Mouse (Mus musculus): ENCODE measurements at regions not wholly inside any gene's neighbourhood (a gene's known extent, or its start where the extent isn't known, plus 50 kb on each side); places are given as distances from the start of the nearest gene placed in this dataset.

DNA sequence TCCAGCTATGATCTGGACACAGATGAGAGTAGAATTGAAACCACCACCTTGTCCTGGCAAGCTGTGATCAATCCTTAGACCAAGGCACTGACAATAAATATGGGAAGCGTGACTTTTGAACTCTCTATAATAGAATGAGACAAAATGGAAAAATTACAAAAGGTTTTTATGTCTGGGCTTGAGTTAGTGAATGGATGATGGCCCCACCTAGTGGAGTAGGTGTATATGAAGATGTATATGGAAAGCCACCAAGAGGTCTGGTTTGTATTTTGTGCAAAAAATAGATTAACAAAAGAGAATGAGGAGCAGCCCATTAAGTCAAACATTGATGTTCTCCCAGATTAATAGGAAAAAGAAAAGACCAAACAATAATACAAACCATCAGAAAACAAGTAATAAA is 172.5 kb downstream of the Tacr3 start:
- no peak for DNase-seq (ENCODE audit: low spot score)

DNA sequence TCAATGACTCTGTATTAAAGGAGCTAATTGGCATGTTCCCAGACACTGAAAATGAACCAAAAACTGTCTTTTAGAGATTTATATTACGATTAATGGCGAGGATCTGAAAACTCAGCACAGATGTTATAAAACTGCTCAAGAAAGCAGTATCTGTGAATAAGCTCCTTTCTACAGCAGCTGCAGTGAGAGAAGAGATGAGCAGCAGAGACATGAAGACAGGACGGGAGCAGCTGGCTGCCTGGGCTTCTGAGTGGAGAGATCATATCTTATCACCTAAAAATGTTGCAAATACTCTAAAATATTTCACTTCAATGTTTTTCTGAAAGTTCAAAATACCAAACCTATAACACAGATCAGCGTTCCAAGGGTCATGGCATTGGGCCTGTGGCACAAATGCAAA is 187.0 kb downstream of the Tacr3 start:
- DNase-seq (ENCODE audit: low spot score) = no peak

DNA sequence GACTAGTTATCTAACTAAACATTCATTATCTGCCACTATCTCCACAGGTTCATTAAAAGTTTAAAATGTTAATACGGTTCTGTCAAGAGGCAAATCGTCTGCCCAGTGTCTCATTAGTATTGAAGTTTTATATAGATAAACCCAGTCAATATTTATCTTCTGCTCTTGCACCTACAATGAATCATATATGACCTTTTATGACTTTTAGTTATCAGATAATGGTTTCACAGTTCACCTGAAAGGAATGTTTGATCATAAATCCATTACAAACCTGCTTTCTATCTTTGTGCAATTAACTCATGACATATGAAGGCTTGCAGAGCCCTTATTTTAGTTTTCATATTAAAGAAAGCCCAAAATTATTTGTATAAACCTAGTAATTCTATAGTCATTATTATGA is 188.0 kb upstream of the Cenpe start:
- DNase-seq (ENCODE audit: low spot score) = no peak

DNA sequence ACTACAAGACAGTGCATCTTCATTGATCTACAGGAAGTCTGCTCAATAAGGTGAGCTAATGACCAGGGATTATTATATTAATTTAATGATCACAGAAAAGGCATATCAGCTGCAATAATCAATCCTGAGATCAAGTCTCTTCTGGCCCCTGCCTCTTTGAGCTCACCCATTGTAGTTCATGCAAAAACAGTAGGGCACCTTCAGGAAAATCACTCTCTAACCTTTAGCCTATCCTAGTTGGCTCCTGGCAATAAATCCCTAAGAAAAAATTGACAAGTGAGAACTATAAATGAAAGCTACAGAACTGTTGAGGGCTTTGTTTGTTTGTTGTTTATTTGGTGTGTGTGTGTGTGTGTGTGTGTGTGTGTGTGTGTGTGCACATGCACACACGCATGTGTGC is 187.5 kb upstream of the Cenpe start:
- DNase-seq (ENCODE audit: low spot score) = no peak

DNA sequence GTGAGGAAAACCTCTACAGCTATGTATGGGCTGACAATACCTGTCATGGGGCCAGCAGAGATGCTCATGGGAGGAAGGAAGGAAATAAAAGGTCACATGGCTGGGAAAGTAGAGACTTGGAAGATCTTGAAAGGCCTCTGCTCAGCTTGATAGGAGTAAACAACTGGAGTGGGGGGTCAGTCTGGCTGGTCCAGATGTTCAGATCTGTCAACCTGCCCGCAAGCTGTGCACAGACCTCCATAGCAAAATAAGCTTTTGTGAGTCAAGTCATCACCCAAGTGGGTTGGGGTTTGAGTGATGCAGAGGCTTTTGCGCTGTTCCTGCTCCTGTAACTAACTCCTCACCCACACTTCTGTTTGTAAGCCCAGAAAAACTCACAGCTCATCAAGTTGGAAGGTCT is 179.9 kb upstream of the Cenpe start:
- DNase-seq (ENCODE audit: low spot score) = no peak

DNA sequence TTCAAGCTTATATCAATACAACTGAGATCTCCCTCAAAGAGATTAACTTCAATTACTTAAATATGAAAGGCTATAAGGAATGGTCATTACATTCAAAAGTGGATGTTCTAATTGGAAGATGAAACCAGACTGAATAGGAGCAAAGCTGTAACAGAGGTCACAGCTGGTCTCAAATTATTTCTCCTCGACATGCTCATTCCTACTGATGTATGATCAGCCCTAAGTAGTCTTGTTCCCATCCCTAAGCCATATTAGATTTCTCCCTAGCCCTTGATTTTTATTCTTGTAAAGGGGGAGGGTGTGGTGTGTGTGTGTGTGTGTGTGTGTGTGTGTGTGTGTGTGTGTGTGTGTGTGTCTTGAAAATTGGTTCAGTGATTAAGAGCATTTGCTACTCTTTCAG is 175.0 kb upstream of the Cenpe start:
- DNase-seq (ENCODE audit: low spot score) = no peak

DNA sequence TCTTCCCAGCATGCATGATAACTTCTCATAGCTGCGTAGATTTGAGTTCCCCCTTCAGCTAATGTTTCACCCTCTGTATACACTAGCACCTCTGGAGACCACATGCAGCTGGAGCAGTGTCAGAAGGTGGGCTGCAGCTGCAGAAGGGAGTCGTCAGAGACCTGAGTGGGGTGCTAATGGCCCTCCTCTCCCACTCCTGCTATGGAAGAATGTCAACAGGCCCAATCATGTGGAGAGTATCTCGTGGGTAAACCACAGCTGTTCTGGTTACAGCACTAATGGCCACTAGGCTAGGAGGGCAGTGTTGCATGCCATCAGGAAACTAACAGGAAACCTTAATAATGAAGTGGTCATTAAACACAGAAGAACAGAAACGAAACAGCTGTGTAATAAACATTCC is 170.1 kb upstream of the Cenpe start:
- no peak for DNase-seq (ENCODE audit: low spot score)

DNA sequence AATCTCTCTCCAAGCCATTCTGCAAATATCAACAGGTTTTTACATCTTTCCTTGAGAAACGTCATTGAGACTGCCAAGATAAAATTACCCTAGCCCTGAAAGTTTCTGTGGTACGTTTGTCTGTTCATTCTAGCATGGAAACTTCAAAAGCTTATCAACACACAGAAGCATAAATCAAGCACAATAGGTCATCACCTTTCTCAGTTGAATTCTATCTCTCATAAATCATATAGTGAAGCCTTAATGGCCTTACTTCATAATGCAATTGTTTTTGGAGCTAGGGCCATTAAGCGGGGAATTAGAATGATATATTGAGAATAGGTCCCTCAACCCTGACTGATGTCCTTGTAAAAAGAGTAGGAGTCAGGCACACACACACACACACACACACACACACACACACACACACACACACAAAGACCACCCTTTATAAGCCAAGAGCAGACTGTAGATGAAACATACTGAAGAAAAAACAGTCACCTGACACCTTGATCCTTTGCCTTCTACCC is 166.5 kb upstream of the Cenpe start:
- no peak for DNase-seq (ENCODE audit: low spot score)

DNA sequence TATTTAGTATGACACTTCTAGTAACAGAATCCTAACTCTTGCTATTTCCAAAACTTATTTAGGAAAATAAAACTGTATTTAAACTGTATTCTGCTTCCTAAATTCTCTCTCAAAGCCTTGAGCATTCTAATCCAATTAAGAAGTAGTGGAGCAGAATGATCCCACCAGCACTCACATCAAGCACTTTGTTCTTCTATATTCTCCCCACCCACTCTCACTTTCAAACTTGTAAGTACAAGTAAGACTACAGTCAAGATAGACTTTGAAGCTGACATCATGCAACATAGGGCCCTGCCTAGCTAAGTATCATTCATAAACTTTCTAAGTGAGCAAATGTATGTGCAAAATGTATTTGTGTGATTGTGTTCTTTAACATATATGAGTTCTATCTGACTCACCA is 120.8 kb upstream of the Cenpe start:
- no peak for DNase-seq (ENCODE audit: low spot score)

DNA sequence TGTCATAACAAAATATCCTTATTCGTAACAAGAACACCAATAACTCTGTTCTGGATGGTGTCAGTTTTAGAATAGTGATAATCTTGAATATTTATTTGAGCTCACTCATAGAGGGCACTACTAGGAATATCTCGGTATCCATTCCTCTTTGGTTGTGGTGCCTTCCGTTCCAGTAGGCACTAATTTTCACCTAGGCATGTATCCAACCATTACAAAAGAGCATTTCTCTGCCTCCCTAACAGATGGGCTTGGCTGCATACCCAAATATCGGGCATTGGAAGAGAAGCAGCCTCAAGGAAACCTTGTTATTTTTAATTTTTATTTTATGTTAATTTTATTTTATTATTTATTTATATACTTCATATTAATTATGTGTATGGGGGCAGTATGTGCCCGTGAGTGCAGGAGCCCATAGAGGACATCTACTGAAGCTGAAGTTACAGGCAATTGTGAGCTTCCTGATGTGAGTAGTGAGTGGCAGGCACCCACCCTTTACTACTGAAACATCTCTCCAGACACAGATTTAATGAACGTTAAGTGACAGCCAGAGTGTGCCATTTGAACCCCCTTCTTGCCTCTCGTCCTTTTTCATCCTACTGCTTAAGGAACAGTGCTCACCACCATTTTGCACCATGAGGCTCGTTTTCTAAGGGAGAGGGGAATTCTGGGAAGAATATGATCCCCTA is 111.3 kb upstream of the Cenpe start:
- peak; percentile 27 for DNase-seq (ENCODE audit: low spot score)

All from layer of hippocampus, adult 11-12 months (tissue).